Mouse (Mus musculus): ENCODE measurements around the gene Nle1.

Gene Nle1

DNA sequence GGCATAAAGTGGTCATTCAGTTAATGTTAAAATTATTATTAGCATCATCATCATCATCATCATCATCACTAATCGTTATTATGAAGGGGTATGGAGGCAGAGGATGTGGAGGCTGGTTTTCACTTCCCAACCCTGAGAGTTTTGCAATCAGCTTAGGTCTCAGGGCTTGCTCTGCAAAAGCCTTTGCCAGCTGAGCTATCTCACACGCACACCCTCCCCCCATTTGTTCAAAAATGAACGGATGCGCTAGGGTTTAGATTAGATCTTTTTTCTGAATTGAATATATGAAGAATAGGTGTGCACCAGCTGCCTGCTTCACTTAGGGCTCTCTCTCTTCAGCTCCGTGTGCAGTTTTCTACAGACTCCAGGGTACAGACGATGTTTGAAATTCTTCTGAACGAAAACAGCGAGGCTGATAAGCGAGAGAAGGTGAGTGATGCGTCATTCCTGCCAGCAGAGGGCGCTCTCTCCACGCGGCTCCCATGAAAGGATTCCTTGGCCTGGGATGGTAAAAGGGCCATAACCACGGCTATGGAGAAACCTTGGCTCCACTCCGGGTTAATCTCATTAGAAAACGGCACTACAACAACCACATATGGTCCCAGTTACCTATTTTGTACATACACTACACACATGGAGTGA, 6.6 kb upstream of the Nle1 start:
- DNase-seq (ENCODE audit: low spot score in 2 of 2): peak; percentile 75 to 81

DNA sequence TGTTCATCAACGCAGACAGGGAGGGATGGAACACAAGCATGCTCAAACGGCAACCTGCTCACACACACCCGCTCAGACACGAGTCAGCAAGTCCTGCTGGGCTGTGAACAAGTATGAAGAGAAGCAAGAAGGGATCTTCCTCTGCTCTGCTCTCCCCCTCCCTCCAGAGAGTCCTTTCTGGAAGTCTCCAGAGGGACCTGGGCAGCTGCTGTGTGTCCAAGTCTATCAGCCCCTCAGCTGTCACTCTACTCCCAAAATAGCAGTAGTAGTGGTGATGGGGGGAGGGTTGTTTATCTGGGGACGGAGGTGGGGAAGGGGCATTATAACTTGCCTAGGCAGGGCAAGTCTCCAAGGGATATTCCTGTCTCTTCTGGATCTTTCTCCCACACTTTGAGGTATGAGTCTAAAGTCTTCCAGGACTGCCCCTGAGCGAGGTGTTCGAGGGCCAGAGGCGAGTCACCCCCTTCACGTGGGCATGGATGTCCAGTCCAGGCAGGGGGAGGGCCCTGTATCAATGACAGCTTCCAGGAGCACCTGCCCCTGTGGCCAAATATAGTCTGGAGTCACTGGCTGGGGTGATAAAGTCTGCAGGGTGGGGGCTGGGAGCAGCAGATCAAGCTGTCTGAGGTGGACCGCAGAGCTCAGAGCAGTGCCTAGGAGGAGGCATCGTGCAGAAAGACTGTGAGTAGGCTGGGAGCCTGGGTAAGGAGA, 2.6 kb upstream of the Nle1 start:
- no peak for DNase-seq (ENCODE audit: low spot score in 2 of 2)

DNA sequence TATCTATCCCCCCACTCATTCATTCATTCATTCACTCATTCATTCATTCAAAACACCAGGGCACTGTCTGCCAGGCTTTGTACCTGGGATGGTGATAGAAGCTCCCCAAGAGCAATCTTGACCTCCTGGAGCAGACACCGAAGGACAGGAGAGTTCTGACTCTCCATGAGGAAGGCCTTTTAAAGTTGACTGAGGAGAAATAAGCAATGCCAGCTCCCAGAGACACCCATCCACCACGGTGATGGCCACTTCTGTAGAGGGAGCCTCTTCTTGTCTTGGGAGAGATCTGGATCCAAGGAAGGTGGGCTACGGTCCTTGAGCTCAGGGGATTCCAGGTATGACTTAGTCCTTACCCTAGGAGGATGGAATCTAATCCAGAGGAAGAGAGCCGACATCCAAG, 2.0 kb upstream of the Nle1 start, which contains the start of gene Unc45b:
TSS of gene Unc45b (plus strand) at position 301 of the 400 bp plus-strand sequence.
- no peak for DNase-seq (ENCODE audit: low spot score in 2 of 2)

DNA sequence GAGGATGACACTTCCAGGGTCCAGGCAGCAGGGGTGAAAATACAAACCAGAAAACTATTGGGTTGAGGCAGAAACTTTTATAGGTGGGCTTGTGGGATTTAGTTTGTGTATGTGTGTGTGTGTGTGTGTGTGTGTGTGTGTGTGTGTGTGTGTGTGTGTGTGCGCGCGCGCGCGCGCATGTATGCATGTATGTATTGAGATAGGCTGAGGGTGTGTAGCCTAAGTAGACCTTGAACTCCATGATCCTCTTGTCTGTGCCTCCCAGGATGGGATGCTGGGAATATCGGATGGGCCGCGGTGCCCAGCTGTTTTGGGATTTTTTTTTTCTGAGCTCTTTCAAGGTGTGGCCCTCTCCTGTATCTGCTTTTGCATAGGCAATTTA, 388 bp upstream of the Nle1 start:
- DNase-seq (ENCODE audit: low spot score in 2 of 2): no peak

DNA sequence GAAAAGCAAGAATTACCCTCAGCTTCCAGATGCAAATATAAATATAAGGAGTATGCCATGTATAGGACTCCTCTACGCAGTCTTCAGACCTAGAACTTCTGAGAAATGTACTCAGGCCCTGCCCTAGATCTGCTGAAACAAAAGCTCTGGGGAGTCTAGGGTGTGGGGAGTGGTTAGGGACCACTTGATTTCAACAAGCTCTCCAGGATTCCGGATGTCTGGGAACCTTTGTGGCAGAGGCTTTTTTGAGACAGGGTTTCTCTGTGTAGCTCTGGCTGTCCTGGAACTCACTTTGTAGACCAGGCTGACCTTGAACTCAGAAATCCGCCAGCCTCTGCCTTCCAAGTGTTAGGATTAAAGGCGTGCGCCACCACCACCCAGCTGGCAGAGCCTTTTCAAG, 2.4 kb downstream of the Nle1 start:
- no peak for DNase-seq (ENCODE audit: low spot score in 2 of 2)

DNA sequence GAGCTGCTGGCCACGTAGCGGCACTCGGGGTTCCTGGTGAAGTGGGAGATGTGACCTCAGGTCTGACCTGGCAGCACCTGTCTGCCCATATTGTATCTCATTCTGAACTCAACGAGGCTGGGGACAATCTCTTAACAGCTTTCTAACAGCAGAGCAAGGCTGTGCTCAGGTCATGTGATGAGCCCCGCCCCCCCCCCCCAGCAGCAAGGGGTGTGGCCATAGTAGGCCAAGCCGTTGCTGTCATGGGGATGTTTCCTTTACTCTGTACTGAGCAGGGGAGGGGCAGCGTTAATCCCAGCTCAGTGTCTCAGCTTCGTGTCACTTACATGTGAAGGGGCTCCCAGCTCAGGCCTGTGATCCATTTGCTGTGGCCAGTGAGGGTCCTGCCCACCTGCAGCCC, 3.3 kb downstream of the Nle1 start:
- DNase-seq (ENCODE audit: low spot score in 2 of 2): no peak

DNA sequence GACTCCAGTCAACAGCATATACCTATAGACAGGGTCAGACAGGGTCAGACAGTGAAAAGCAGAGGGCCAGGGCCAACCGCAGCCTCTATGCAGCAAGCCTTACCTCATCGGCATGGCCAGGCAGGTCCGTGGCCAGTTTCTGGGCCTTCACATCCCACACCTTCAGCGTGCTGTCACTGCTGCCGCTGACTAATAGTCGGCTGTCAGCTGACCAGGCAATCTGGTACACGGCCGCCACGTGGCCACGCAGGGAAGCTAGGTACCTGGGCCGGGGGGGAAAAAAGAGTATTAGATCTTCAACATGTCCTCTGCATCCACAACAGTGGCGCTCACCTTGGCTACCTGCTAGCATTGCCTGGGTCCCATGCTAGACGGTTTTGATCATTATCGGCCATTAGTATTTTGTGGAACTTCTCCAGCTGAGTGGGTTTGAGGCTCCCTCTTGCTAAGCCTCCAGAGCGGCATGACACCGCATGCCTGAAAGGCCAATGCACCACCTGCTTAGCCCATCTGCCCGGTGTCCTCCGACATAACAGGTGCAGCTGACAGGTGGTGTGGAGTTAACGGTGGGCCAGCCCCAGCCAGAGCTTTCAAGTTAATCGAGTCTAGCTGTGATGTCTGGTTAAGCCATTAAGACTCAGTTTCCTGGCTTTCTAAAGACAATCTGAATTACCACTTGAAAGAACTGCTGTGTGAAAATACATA, 6.5 kb downstream of the Nle1 start:
- no peak for DNase-seq (ENCODE audit: low spot score in 2 of 2)

DNA sequence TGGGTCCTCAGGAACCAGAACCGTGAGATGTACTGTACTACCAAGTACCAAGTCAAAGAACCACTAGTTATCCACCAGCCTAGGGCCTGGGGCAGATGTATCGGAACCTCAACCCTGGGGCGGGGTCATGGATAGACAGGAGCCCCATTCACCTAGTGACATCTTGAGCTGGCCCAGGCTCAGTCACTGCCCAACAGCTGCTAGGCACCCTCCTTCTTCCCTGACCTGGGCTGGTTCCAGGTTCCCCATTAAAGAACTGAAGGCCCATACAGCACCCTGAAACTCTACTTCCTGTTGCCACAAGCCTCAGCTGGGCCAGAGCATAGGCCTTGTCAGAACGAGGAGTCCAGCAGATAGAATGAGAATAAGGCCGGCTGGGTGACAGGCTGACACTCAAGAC, 8.5 kb downstream of the Nle1 start:
- no peak for DNase-seq (ENCODE audit: low spot score in 2 of 2)

DNA sequence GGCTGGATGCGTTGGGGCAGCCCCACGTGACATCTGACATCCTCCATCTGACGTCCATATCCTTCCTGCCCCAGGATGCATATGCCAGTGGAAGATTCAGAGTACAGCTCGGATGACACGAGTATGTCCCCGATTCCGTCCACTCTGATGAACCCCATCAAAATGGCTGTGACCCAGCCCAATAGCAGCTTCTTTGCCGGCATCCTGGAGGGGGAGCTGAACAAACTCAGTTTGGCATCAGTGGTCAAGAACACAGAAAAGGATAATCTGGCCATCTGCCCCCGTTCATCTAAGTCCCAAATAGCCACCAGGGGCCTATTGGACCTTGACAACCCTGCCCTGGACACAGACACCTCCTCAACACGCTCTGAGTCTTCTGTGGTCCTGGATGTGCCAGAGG, 10.7 kb downstream of the Nle1 start:
- no peak for DNase-seq (ENCODE audit: low spot score in 2 of 2)

DNA sequence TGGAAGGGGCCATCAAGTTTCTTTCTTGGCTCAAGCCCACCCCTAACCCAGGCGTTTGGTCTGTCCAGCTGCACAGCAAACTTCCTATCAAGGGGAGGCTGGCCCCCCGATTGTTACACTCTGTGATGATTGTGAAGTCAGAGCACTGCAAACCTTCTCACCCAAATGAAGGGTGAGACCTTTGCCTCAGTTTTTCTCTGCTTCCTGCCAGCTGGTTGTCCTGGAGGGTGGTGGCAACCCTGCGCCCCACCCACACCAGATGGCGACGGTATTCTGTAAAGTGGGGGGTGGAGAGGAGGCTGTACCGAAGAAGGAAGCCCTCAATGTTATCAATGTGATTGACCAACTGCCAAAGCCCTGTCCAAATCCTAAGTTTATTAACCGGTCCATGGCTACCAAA, 16.3 kb downstream of the Nle1 start, which contains the start of gene Fndc8:
TSS of gene Fndc8 (plus strand) at position 189 of the 400 bp plus-strand sequence.
- DNase-seq (ENCODE audit: low spot score in 2 of 2): no peak

DNA sequence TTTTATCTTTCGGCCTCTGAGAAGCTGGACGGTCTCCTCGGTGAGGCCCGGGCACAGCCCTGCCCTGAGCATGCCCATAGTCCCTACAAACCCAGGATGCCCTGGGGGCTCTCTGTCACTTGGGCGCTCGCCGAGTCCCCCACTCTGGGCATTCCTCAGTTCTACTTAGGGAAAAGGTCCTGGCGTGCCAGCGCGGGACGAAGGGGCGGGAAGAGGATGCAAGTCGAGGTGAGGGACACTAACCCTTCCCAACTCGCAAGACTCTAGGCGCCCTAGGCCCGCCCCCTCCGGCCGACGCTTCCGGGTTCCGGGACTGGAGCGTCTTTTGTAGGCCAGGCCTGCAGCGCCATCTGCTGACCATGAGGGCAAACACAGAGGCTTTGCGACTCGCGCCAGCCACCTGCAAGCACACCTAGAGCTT, 17.9 kb downstream of the Nle1 start, which contains the start of gene Rad51d:
TSS of gene Rad51d (minus strand) at position 273 of the 421 bp plus-strand sequence.
- peak; percentile 92 to 93 for DNase-seq (ENCODE audit: low spot score in 2 of 2)

DNA sequence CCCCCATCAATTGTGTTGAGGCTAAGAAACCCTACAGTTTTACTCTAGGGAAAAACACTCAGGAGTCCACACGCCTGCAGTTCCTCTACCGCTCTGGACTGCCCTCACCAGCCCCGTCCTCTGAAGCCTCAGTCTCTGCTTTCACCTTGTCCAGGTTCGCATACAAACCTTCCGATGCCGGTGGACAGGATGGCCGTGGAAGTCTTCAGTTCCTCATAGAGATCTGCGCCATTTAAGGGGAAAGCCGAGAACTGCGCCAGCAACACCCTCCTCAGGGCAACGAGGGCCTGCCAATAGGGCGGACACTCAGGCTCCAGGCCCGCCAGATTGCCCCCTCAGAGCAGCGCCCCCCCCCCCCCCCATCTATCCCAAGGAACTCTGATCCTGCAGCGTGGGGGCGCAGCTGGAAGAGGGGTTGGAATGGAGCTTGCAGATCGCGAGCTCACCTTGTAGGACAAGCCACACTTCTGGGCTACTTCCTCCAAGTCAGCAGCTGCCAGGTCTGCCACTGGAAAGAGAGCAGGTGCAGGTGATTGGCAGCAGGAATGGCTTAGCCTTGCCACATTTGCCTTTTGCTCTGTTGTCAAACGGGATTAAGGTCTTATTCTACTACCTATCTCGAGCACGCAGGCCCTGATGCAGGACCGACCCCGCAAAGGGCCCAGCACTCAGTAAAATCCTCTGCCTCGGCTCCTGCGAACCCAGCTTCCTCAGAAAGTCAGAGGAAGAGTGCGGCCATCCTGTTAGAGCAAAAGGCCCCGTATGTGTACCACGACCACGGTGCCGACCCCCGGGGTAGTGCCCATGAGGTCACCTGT, 18.5 kb downstream of the Nle1 start:
- peak; percentile 35 to 41 for DNase-seq (ENCODE audit: low spot score in 2 of 2)

DNA sequence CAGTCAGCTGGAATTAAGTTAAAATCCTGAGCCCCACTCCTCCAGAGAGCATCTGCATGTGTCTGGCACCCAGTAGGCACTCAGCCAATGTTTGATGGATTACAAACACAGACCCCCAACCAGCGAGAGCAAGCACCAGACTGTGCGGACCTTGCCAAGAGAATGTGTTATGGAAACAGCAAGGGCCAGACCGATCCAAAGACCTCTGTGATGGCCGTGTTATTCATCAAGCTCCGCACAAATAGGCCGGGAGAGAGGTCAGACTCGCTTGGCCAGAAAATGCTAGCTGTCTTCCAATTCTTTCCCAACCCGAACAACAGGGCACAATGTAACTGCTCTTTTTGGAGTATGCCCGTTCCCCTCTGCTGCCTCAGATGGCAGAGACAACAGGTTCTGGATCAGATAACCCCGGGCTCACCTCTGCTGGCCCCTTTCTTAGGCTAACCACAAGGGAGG, 19.7 kb downstream of the Nle1 start:
- DNase-seq (ENCODE audit: low spot score in 2 of 2): no peak

DNA sequence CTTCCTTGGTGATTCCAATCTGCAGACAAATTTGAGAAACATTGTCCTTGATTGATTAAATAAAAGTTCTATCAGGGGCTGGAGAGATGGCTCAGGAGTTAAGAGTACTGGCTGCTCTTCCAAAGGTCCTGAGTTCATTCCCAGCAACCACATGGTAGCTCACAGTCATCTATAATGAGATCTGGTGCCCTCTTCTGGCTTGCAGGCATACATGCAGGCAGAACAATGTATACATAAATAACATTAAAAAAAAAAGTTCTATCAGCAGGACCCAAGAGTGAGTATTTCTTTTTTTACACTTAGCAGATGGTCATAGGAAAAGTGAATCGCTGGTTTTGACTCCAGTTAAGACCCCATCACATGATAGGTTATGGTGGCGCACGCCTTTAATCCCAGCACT, 21.7 kb downstream of the Nle1 start:
- DNase-seq (ENCODE audit: low spot score in 2 of 2): no peak

DNA sequence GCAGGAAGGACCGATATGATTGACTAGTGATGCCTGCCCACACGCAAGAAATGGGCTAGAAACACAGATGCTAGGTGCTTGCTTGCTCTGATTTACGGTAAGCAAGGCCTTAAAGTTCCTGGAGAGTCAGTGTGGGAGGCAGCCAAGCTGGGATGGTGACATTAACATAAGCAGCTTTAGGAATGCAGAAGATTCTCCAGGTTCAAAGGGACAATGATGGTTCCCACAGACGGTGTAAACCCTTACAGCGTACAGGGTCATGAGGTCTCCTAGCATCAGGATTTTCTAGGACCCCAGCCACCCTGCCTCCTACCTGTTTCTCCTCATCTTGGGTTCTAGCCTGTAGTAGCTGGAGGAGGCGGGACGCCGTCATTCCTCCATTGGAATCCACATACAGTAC, 25.0 kb downstream of the Nle1 start:
- peak in 1 of 2 experiments; percentile 13 for DNase-seq (ENCODE audit: low spot score in 2 of 2)

DNA sequence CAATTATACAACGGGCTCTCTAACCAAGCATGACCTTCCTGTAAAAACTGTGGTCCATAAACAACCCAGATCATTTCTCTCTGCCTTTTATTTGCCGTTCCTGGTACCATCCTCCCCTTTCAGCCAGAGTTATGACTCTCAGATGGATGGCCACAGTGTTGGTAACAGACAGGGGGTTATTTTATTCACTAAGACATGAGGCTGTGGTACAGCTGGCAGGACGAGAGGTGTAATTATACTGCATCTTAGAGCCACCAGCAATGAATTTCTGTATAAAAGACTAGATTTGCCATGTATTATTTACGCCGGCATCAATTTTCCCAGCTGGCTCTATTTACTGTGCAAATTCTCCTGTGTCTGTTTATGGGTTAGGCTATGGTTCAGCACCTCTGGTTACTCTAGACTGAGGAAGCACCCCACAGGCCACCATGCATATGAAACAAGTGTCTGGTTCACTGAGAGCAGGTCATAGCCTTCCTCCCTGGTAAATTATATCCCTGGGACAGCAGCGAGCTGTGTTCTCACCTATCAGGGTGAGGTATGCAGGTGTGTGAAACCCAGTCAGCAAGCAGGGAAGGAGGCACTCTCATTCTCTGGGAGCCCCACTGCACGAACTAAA, 30.4 kb downstream of the Nle1 start:
- DNase-seq (ENCODE audit: low spot score in 2 of 2): no peak

DNA sequence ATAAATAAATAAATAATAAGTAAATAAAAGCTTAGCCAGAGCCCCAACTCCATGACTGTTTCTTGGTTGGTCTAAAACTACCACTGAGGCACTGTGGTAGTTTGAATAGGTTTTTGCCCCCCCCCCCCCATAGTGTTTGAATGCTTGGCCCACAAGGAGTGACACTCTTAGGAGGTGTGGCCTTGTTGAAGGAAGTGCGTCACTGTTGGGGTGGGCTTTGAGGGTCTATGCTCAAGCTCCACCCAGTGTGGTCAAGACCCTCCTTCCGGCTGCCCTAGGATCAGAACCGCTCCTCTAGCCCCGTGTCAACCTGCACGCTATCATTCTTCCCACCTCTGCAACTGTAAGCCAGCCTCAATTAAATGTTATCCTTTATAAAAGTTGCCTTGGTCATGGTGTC, 32.6 kb downstream of the Nle1 start:
- DNase-seq (ENCODE audit: low spot score in 2 of 2): no peak

DNA sequence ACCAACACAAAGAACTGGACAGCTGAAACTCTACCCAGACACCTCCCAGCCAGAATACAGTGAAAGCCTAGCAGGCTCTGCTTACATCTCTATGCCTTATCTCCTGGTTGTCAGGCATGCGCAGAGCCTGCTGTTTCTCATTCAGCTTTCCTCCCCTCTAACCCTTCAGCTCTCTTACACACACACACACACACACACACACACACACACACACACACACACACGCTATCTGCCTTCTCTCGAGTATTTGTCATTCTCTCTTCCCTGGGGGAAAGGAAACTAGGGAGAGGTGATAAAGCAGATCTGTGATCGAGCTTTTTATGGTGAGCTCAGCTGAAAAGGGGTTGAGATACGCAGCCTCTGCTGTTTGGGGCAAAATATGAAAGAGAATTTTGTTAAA, 33.3 kb downstream of the Nle1 start:
- no peak for DNase-seq (ENCODE audit: low spot score in 2 of 2)

DNA sequence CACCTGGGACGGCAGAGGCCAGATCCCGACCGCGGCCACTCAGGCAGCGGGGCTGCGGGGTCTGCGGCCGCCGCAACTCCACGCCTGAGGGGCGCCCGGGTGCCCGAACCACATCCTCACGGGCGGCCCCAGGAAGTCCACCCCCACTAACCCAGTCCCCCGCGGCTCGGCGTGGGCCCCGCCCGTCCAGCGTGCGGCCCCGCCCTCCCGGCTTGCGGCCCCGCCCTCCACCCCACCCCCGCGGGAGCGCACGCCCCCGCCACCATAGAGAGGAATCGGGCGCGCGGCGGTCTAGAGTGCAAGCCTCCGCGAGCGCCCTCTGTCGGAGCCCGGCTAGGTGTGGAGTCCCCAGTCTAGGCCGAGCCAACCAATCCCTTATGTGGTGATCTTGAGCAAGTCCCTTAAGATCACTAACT, 37.2 kb downstream of the Nle1 start, which contains the start of gene Rffl:
TSS of gene Rffl (minus strand) at position 180 of the 416 bp plus-strand sequence.
- DNase-seq (ENCODE audit: low spot score in 2 of 2): peak; percentile 94

DNA sequence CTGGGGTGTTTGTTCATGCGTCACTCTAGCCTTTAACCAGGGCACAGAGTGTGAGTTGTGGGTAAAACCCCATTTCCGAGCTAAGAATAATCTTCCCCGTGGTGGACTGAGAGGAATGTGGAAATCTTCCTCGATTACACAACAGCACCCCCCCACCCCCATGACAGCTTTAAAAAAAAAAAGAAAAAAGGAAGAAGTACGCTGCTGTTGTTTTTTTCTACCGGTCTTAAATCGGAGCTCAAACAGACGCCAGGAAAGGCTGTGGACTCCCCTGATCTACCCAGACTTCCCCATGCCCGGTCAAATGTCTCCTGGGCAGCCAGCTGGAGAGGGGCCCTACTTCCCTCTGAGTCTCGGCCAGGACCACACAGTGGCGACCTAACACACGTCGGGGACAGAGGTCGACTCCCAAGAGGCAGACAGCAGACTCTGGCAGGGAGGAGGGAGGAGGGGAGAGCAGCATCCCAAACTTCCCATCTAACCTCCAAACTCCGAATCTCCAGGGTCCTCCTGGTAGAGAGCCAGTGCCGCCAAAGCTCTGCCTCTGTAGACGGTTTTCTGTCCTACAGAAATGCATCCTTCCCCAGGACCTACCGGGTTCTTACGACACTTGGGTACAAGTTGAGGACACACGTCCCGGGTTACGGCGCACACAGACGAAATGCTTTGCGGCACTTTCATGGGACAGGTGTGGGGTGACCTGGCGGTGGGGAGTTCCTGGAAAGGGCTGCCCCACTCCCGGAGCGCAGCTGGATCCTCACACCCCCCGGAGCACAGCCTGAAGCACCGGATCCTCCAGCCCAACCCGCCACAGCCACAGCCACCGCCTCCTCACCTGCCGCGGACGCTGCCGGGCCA, 37.8 kb downstream of the Nle1 start:
- DNase-seq (ENCODE audit: low spot score in 2 of 2): peak; percentile 31 to 33

Measured in right cerebral cortex, adult 2 months (tissue).